Mouse (Mus musculus) lung, embryonic 14.5 days (tissue): Measurements from ENCODE around the gene Vinac1. TPM values are rescaled to one million over a fixed set of nuclear protein-coding genes. Genes with fewer than 3 reads are reported as not detected.
A peak's percentile ranks its signal among the peaks of the same experiment; 100 is the strongest.

Experiments
- ATAC-seq: fragments of 200-750 bp; cut with Nextera tagmentation; 2 replicates; pipeline ENCODE4 v1.8.0; 2017; ENCODE audit warnings: mild to moderate bottlenecking, moderate TSS enrichment, moderate library complexity; ENCODE audit not compliant: insufficient read depth
- DNase-seq: peaks from one replicate; pipeline ENCODE4 v3.0.0-alpha.2; 2015
- H3K27ac ChIP-seq: fragments of 300-500 bp; sonication (generic); 2 replicates; pipeline ENCODE4 v1.5.1; 2014; ENCODE audit warnings: low read depth, mild to moderate bottlenecking, moderate library complexity
- H3K27me3 ChIP-seq: fragments of 300-500 bp; sonication (generic); 2 replicates; pipeline ENCODE4 v1.6.1; 2014; ENCODE audit warnings: low read length, control low read depth; ENCODE audit not compliant: insufficient read depth
- H3K36me3 ChIP-seq: fragments of 300-500 bp; sonication (generic); 2 replicates; pipeline ENCODE4 v1.6.1; 2014; ENCODE audit warnings: control low read depth; ENCODE audit not compliant: insufficient read depth
- H3K4me1 ChIP-seq: fragments of 300-500 bp; sonication (generic); 2 replicates; pipeline ENCODE4 v1.6.1; 2014; ENCODE audit warnings: antibody characterized with exemption, control low read depth; ENCODE audit not compliant: insufficient read depth
- H3K4me2 ChIP-seq: fragments of 300-500 bp; sonication (generic); 2 replicates; pipeline ENCODE4 v1.6.1; 2014; ENCODE audit warnings: mild to moderate bottlenecking
- H3K4me3 ChIP-seq: fragments of 300-500 bp; sonication (generic); 2 replicates; pipeline ENCODE4 v1.5.1; 2014; ENCODE audit warnings: low read depth, low read length
- H3K9ac ChIP-seq: fragments of 300-500 bp; sonication (generic); 2 replicates; pipeline ENCODE4 v1.6.1; 2014
- H3K9me3 ChIP-seq: fragments of 300-500 bp; sonication (generic); 2 replicates; pipeline ENCODE4 v1.6.1; 2016; ENCODE audit warnings: low read depth, low read length, control low read depth
- CTCF ChIP-seq: IDR thresholded peaks from 2 replicates; pipeline ENCODE4 v1.5.1; 2016; ENCODE audit warnings: antibody characterized with exemption, low read depth
- WGBS: fragments of 180-500 bp; shearing (Covaris S2); extraction: QIAGEN DNeasy Blood & Tissue Kit; methylation state at CpG from one replicate; pipeline ENCODE4 v1.1.7; 2014; 5-methylcytosine and 5-hydroxymethylcytosine counted together
- polyA plus RNA-seq: library from polyadenylated mRNA; unstranded; fragments of >200 nt; fragmentation: Nextera tagmentation; extraction: Ambion mirVana; gene quantifications from 2 replicates; pipeline ENCODE4 v1.2.1, GENCODE M21; 2014

The Vinac1 gene
- polyA plus RNA-seq, 1 experiment from 2014 or later = 0.17 TPM

- no peak overlapping the region for H3K27ac ChIP-seq
- no peaks in the 10 kb centered on the region for H3K9me3 ChIP-seq
- WGBS = 69% methylated on average over 13 of the region's 13 CpGs
- peak; percentile 34 for TF ChIP-seq CTCF
- H3K4me1 ChIP-seq = no peaks in the 10 kb centered on the region
- DNase-seq (peak; percentile 18), ATAC-seq (no peak)
- peaks cover 58% of the 10 kb centered on the region for H3K36me3 ChIP-seq
- H3K4me3 ChIP-seq = no peak overlapping the region
- no peaks in the 10 kb centered on the region for H3K27me3 ChIP-seq
- H3K4me2 ChIP-seq = no peak overlapping the region
- H3K9ac ChIP-seq = no peak overlapping the region
Measured at GRCm38 (mm10) chr2:129081097-129081496, 33.1 kb upstream of the Vinac1 start.

- no peak for ATAC-seq
- WGBS = 80% methylated on average over 2 of the region's 2 CpGs
Measured at GRCm38 (mm10) chr2:129079194-129079593, 31.2 kb upstream of the Vinac1 start.

GRCm38 (mm10) chr2:129078313-129078712 is 30.3 kb upstream of the Vinac1 start:
- no peak overlapping the region for H3K27ac ChIP-seq
- no peaks in the 10 kb centered on the region for H3K9me3 ChIP-seq
- 79% methylated on average over 3 of the region's 3 CpGs for WGBS
- H3K4me3 ChIP-seq = no peak overlapping the region
- no peaks in the 10 kb centered on the region for H3K27me3 ChIP-seq
- H3K9ac ChIP-seq = no peak overlapping the region
- no peak overlapping the region for H3K4me2 ChIP-seq
- no peak for ATAC-seq
- H3K4me1 ChIP-seq = no peaks in the 10 kb centered on the region
- peaks cover 43% of the 10 kb centered on the region for H3K36me3 ChIP-seq
- DNase-seq = peak; percentile 63
- peak; percentile 60 for TF ChIP-seq CTCF

More at GRCm38 (mm10) chr2:129079194-129079593, 31.2 kb upstream of the Vinac1 start:
- no peaks in the 10 kb centered on the region for H3K27me3 ChIP-seq
- no peak overlapping the region for H3K4me2 ChIP-seq
- H3K36me3 ChIP-seq = peaks cover 49% of the 10 kb centered on the region
- H3K9ac ChIP-seq = no peak overlapping the region
- DNase-seq = peak; percentile 49
- no peak for TF ChIP-seq CTCF
- no peak overlapping the region for H3K27ac ChIP-seq
- no peaks in the 10 kb centered on the region for H3K9me3 ChIP-seq
- H3K4me3 ChIP-seq = no peak overlapping the region
- H3K4me1 ChIP-seq = no peaks in the 10 kb centered on the region

- Histone ChIP-seq H3K27ac (no peak overlapping the region), H3K36me3 (peaks cover 3% of the 10 kb centered on the region; the same call in 1 of the 2 replicates), H3K4me2 (no peak overlapping the region), H3K4me3 (no peak overlapping the region), H3K9me3 (no peaks in the 10 kb centered on the region), H3K4me1 (peaks cover 3% of the 10 kb centered on the region; the same call in 1 of the 2 replicates), H3K9ac (no peak overlapping the region), H3K27me3 (no peaks in the 10 kb centered on the region)
- ATAC-seq = no peak
- 78% methylated on average over 3 of the region's 3 CpGs for WGBS
- no peak for DNase-seq
- TF ChIP-seq CTCF = no peak
Measured at GRCm38 (mm10) chr2:129070296-129070695, 22.3 kb upstream of the Vinac1 start.

GRCm38 (mm10) chr2:129066326-129066725 is 18.4 kb upstream of the Vinac1 start:
- TF ChIP-seq CTCF = no peak
- Histone ChIP-seq H3K4me1 (peaks cover 3% of the 10 kb centered on the region; the same call in 1 of the 2 replicates), H3K9me3 (no peaks in the 10 kb centered on the region), H3K4me3 (peak overlapping the region; percentile 82), H3K4me2 (peak overlapping the region; percentile 82), H3K27me3 (no peaks in the 10 kb centered on the region), H3K36me3 (peaks cover 3% of the 10 kb centered on the region; the same call in 1 of the 2 replicates), H3K27ac (peak overlapping the region; percentile 56; the same call in 1 of the 2 replicates), H3K9ac (peak overlapping the region; percentile 70)
- WGBS = under 1% methylated on average over 20 of the region's 20 CpGs
- ATAC-seq (peak; percentile 87), DNase-seq (peak; percentile 79)

GRCm38 (mm10) chr2:129065437-129066282 is 17.7 kb upstream of the Vinac1 start, which contains the start of gene Ttl:
TSS of gene Ttl (plus strand) at chr2:129065942.
- peaks cover 3% of the 10 kb centered on the region; the same call in 1 of the 2 replicates for H3K4me1 ChIP-seq
- H3K4me3 ChIP-seq = peak within 1 kb of the TSS; percentile 82
- H3K27me3 ChIP-seq = no peaks in the 10 kb centered on the region
- peaks cover 3% of the 10 kb centered on the region; the same call in 1 of the 2 replicates for H3K36me3 ChIP-seq
- peak; percentile 95 for ATAC-seq
- peak within 1 kb of the TSS; percentile 82 for H3K4me2 ChIP-seq
- peak within 1 kb of the TSS; percentile 70 for H3K9ac ChIP-seq
- TF ChIP-seq CTCF = no peak
- H3K9me3 ChIP-seq = no peaks in the 10 kb centered on the region
- DNase-seq = peak; percentile 86
- H3K27ac ChIP-seq = peak within 1 kb of the TSS; percentile 56; the same call in 1 of the 2 replicates
- 1% methylated on average over 62 of the region's 62 CpGs for WGBS

- Histone ChIP-seq H3K27me3 (no peaks in the 10 kb centered on the region), H3K9me3 (peaks cover 9% of the 10 kb centered on the region; the same call in 1 of the 2 replicates), H3K4me2 (no peak overlapping the region), H3K27ac (no peak overlapping the region), H3K4me1 (no peaks in the 10 kb centered on the region), H3K4me3 (no peak overlapping the region), H3K36me3 (no peaks in the 10 kb centered on the region), H3K9ac (no peak overlapping the region)
- DNase-seq = no peak
- no peak for TF ChIP-seq CTCF
- 66% methylated on average over 10 of the region's 10 CpGs for WGBS
- ATAC-seq = no peak
Measured at GRCm38 (mm10) chr2:129061456-129062059, 13.6 kb upstream of the Vinac1 start.
